Mouse (Mus musculus): ENCODE measurements around the gene Ism2. TPM values are rescaled to one million over a fixed set of nuclear protein-coding genes. Genes with fewer than 3 reads are reported as not detected.

Gene Ism2
- polyA plus RNA-seq, 1 experiment from 2014 or later: 0.83 TPM

GRCm38 (mm10) chr12:87236882-87237483 is 62.5 kb downstream of the Ism2 start:
- 93% methylated on average over 5 of the region's 5 CpGs for WGBS
- Histone ChIP-seq H3K9ac (ENCODE audit: low read length) (no peak overlapping the region), H3K4me2 (ENCODE audit: low read length) (no peak overlapping the region), H3K27me3 (replicated peaks; ENCODE audit: control insufficient read depth, insufficient read depth, low read length) (no peaks in the 10 kb centered on the region), H3K27ac (ENCODE audit: low read depth, low read length) (no peak overlapping the region), H3K9me3 (replicated peaks; ENCODE audit: control insufficient read depth, low read length) (no peaks in the 10 kb centered on the region), H3K4me1 (ENCODE audit: control insufficient read depth, insufficient read depth, low read length) (no peaks in the 10 kb centered on the region), H3K4me3 (ENCODE audit: low read depth, low read length) (no peak overlapping the region), H3K36me3 (ENCODE audit: control insufficient read depth, insufficient read depth, low read length) (peaks cover 41% of the 10 kb centered on the region)
- ATAC-seq (no peak), DNase-seq (ENCODE audit: low spot score) (no peak)

DNA sequence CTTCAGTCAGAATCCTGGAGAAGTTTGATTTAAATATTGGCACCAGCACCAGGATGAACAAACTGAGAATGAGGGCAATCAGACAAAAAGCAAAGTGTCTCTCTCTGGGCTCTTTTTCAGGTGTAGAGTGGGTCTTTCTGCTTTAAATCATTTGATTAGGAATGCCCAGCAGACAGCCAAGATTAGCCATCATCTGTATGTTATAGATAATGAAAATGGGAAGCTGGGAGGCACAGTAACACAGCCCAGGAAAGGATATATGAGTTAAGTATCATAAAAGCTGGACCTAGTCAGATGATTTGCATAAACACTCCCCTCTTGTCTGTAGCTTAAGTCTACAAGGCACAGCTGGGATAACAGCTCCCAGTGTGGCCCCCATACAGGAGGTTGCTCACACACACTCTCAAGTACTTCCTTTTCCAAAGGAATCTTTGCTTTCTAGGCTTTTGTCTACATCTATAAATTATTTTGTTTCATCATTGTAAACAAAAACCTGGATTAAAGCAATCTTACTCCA is 69.1 kb downstream of the Ism2 start:
- Histone ChIP-seq H3K4me1 (ENCODE audit: control insufficient read depth, insufficient read depth, low read length) (no peaks in the 10 kb centered on the region), H3K27me3 (replicated peaks; ENCODE audit: control insufficient read depth, insufficient read depth, low read length) (no peaks in the 10 kb centered on the region), H3K9ac (ENCODE audit: low read length) (no peak overlapping the region), H3K36me3 (ENCODE audit: control insufficient read depth, insufficient read depth, low read length) (no peaks in the 10 kb centered on the region), H3K9me3 (replicated peaks; ENCODE audit: control insufficient read depth, low read length) (no peaks in the 10 kb centered on the region), H3K4me2 (ENCODE audit: low read length) (no peak overlapping the region), H3K4me3 (ENCODE audit: low read depth, low read length) (no peak overlapping the region), H3K27ac (ENCODE audit: low read depth, low read length) (no peak overlapping the region)
- ATAC-seq (no peak), DNase-seq (ENCODE audit: low spot score) (no peak)

DNA sequence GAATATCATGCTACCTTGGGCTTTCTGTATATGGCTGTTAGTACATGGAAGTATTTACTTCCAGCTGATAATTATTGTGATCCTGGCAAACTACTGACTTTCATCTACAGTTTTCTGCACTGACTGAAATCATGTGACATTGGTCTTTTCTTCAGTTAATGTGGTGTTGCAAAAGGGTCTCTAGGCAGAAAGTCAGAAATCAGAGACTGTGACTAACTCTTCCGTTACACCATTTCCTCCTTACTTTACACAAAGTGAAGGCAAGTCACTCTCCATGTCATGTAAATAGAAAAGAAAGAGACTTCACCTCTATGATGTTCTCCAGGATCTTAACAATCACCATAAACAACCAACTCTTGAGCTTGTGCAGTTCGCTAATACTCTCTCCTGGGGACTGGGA is 69.9 kb downstream of the Ism2 start:
- Histone ChIP-seq H3K9ac (ENCODE audit: low read length) (no peak overlapping the region), H3K27ac (ENCODE audit: low read depth, low read length) (no peak overlapping the region), H3K36me3 (ENCODE audit: control insufficient read depth, insufficient read depth, low read length) (no peaks in the 10 kb centered on the region), H3K4me1 (ENCODE audit: control insufficient read depth, insufficient read depth, low read length) (no peaks in the 10 kb centered on the region), H3K9me3 (replicated peaks; ENCODE audit: control insufficient read depth, low read length) (no peaks in the 10 kb centered on the region), H3K4me2 (ENCODE audit: low read length) (no peak overlapping the region), H3K27me3 (replicated peaks; ENCODE audit: control insufficient read depth, insufficient read depth, low read length) (no peaks in the 10 kb centered on the region), H3K4me3 (ENCODE audit: low read depth, low read length) (no peak overlapping the region)
- DNase-seq (ENCODE audit: low spot score): no peak
- ATAC-seq: no peak
- 92% methylated on average over 2 of the region's 2 CpGs for WGBS

Small RNA genes within 50 kb of the gene (microRNA-seq; reads per million reads assigned to microRNA genes)
- gene Gm47293: not detected

Other genes starting within 250 kb of the Ism2 start
- gene Ngb, start 197.2 kb downstream of the Ism2 start, polyA plus RNA-seq (2014; fragmentation: Nextera tagmentation; extraction: Ambion mirVana): 1.8 and 2.0 TPM in 2 replicates
- gene Gstz1, start 152.5 kb downstream of the Ism2 start, polyA plus RNA-seq (2014; fragmentation: Nextera tagmentation; extraction: Ambion mirVana): 31.4 and 33.8 TPM in 2 replicates
- gene Pomt2, start 151.7 kb downstream of the Ism2 start, polyA plus RNA-seq (2014; fragmentation: Nextera tagmentation; extraction: Ambion mirVana): 12.2 and 14.8 TPM in 2 replicates
- 1.3 and 1.6 TPM in 2 replicates for gene Samd15, start 100.0 kb downstream of the Ism2 start, polyA plus RNA-seq (2014; fragmentation: Nextera tagmentation; extraction: Ambion mirVana)
- 3.8 and 4.9 TPM in 2 replicates for gene Tmed8, start 99.3 kb downstream of the Ism2 start, polyA plus RNA-seq (2014; fragmentation: Nextera tagmentation; extraction: Ambion mirVana)
- gene Noxred1, start 61.0 kb downstream of the Ism2 start, polyA plus RNA-seq (2014; fragmentation: Nextera tagmentation; extraction: Ambion mirVana): 0.72 and 1.2 TPM in 2 replicates
- 78.2 and 87.1 TPM in 2 replicates for gene Vipas39, start 33.4 kb downstream of the Ism2 start, polyA plus RNA-seq (2014; fragmentation: Nextera tagmentation; extraction: Ambion mirVana)
- 179 and 202 TPM in 2 replicates for gene Ahsa1, start 33.2 kb downstream of the Ism2 start, polyA plus RNA-seq (2014; fragmentation: Nextera tagmentation; extraction: Ambion mirVana)
- 51.8 and 65.8 TPM in 2 replicates for gene Sptlc2, start 88.7 kb upstream of the Ism2 start, polyA plus RNA-seq (2014; fragmentation: Nextera tagmentation; extraction: Ambion mirVana)
- gene Slirp, start 144.2 kb upstream of the Ism2 start, polyA plus RNA-seq (2014; fragmentation: Nextera tagmentation; extraction: Ambion mirVana): 229 and 292 TPM in 2 replicates
- gene Alkbh1, start 144.3 kb upstream of the Ism2 start, polyA plus RNA-seq (2014; fragmentation: Nextera tagmentation; extraction: Ambion mirVana): 25.8 and 25.9 TPM in 2 replicates
- 138 and 145 TPM in 2 replicates for gene Snw1, start 172.6 kb upstream of the Ism2 start, polyA plus RNA-seq (2014; fragmentation: Nextera tagmentation; extraction: Ambion mirVana)
- not detected in 2 replicates for gene Gm5788, start 195.0 kb upstream of the Ism2 start, polyA plus RNA-seq (2014; fragmentation: Nextera tagmentation; extraction: Ambion mirVana)
- gene Gm8300, start 214.6 kb upstream of the Ism2 start, polyA plus RNA-seq (2014; fragmentation: Nextera tagmentation; extraction: Ambion mirVana): not detected in 2 replicates